Mouse (Mus musculus): Measurements from ENCODE around the gene Celf3. TPM values are rescaled to one million over a fixed set of nuclear protein-coding genes. Genes with fewer than 3 reads are reported as not detected.

The Celf3 gene
- 137 and 149 TPM in 2 replicates for polyA plus RNA-seq (2014; fragmentation: Nextera tagmentation; extraction: Ambion mirVana)

DNA sequence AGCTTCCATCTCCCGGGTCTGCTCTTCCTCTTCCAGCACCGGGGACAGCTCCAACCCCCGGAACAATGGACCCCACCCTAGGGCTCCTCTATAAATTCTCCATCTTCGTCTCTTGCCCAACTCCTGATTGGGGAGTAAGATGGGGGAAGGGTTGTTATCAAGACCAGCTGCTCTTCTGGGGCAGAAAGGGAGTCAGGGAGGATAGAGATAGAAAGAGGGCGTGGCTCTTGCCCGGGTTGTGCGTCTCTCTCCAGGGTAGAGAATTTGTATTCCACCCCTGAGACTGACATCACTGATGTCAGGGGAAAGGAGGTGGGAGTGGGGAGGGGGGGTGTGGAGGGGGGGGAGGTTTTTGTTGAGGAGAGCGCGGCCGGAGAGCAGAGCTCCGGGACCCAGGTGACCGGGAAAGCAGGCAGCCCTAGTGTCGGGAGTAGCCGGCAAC is at the start of gene Celf3:
Gene Celf3 (plus strand): TSS at position 315 of the 442 bp plus-strand sequence.
- DNase-seq (ENCODE audit: low spot score) (peak; percentile 84), ATAC-seq (replicated peaks; ENCODE audit: low FRiP score) (peak; percentile 85)
- WGBS: 0% methylated on average over 14 of the region's 14 CpGs
- Histone ChIP-seq H3K9me3 (ENCODE audit: control insufficient read depth, low read length) (no peaks in the 10 kb centered on the region), H3K36me3 (ENCODE audit: control insufficient read depth, insufficient read depth, low read length) (no peaks in the 10 kb centered on the region), H3K27me3 (ENCODE audit: control insufficient read depth, insufficient read depth, low read length) (no peaks in the 10 kb centered on the region; the same call in 1 of the 2 replicates), H3K4me1 (replicated peaks; ENCODE audit: control insufficient read depth, insufficient read depth, low read length) (peaks cover 26% of the 10 kb centered on the region), H3K27ac (ENCODE audit: low read depth, low read length) (peak within 1 kb of the TSS; percentile 82), H3K4me3 (ENCODE audit: low read depth, low read length) (peak within 1 kb of the TSS; percentile 51), H3K9ac (ENCODE audit: low read length) (peak within 1 kb of the TSS; percentile 71), H3K4me2 (ENCODE audit: low read depth, low read length, severe bottlenecking) (peak within 1 kb of the TSS; percentile 54)

- DNase-seq (ENCODE audit: low spot score): no peak
- Histone ChIP-seq H3K4me2 (ENCODE audit: low read depth, low read length, severe bottlenecking) (no peak overlapping the region), H3K9me3 (ENCODE audit: control insufficient read depth, low read length) (no peaks in the 10 kb centered on the region), H3K27me3 (ENCODE audit: control insufficient read depth, insufficient read depth, low read length) (no peaks in the 10 kb centered on the region), H3K27ac (ENCODE audit: low read depth, low read length) (no peak overlapping the region), H3K4me1 (replicated peaks; ENCODE audit: control insufficient read depth, insufficient read depth, low read length) (no peaks in the 10 kb centered on the region), H3K36me3 (ENCODE audit: control insufficient read depth, insufficient read depth, low read length) (no peaks in the 10 kb centered on the region; the same call in 1 of the 2 replicates), H3K4me3 (ENCODE audit: low read depth, low read length) (no peak overlapping the region), H3K9ac (ENCODE audit: low read length) (no peak overlapping the region)
- ATAC-seq (replicated peaks; ENCODE audit: low FRiP score): no peak
- 80% methylated on average over 2 of the region's 2 CpGs for WGBS
These were observed 47.1 kb upstream of the Celf3 start for GRCm38 (mm10) chr3:94430980-94431379.

- Histone ChIP-seq H3K27me3 (ENCODE audit: control insufficient read depth, insufficient read depth, low read length) (no peaks in the 10 kb centered on the region), H3K4me2 (ENCODE audit: low read depth, low read length, severe bottlenecking) (no peak overlapping the region), H3K36me3 (ENCODE audit: control insufficient read depth, insufficient read depth, low read length) (no peaks in the 10 kb centered on the region), H3K9me3 (ENCODE audit: control insufficient read depth, low read length) (no peaks in the 10 kb centered on the region), H3K4me3 (ENCODE audit: low read depth, low read length) (no peak overlapping the region), H3K4me1 (replicated peaks; ENCODE audit: control insufficient read depth, insufficient read depth, low read length) (no peaks in the 10 kb centered on the region), H3K9ac (ENCODE audit: low read length) (no peak overlapping the region), H3K27ac (ENCODE audit: low read depth, low read length) (no peak overlapping the region)
- DNase-seq (ENCODE audit: low spot score) (no peak), ATAC-seq (replicated peaks; ENCODE audit: low FRiP score) (no peak)
- WGBS: 92% methylated on average over 2 of the region's 2 CpGs
These were observed 43.8 kb upstream of the Celf3 start for GRCm38 (mm10) chr3:94434305-94434704.

- WGBS: 83% methylated on average over 9 of the region's 9 CpGs
- no peak overlapping the region for H3K4me3 ChIP-seq (ENCODE audit: low read depth, low read length)
- H3K4me2 ChIP-seq (ENCODE audit: low read depth, low read length, severe bottlenecking): no peak overlapping the region
- no peak overlapping the region for H3K9ac ChIP-seq (ENCODE audit: low read length)
- no peak overlapping the region for H3K27ac ChIP-seq (ENCODE audit: low read depth, low read length)
- no peak for DNase-seq (ENCODE audit: low spot score)
- H3K27me3 ChIP-seq (ENCODE audit: control insufficient read depth, insufficient read depth, low read length): no peaks in the 10 kb centered on the region
- H3K9me3 ChIP-seq (ENCODE audit: control insufficient read depth, low read length): no peaks in the 10 kb centered on the region
- no peaks in the 10 kb centered on the region for H3K4me1 ChIP-seq (replicated peaks; ENCODE audit: control insufficient read depth, insufficient read depth, low read length)
- no peaks in the 10 kb centered on the region for H3K36me3 ChIP-seq (ENCODE audit: control insufficient read depth, insufficient read depth, low read length)
- no peak for ATAC-seq (replicated peaks; ENCODE audit: low FRiP score)
These were observed 41.7 kb upstream of the Celf3 start for GRCm38 (mm10) chr3:94436420-94436819.

DNA sequence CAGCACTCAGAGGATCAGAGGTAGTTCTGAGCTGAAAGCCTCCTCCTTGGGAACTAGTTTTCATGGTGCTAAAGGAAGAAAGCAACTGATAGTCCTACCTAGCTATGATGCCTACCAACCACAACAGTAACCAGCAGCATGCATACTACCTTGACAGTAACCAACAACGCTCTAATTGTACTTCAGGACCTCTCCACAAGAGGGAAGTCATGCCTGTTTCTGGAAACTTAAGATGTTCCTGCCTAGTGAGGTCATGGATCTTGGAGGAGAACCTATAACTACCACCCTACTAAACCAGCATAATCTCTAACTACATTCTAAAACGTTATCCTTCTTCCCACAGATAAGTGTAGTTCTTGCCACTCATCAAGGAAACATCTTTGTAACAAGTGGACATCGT is 36.9 kb upstream of the Celf3 start:
- Histone ChIP-seq H3K4me1 (replicated peaks; ENCODE audit: control insufficient read depth, insufficient read depth, low read length) (0 out of 2 replicates have a peak, but pooled peaks cover 3% of the 10 kb centered on the region), H3K36me3 (ENCODE audit: control insufficient read depth, insufficient read depth, low read length) (no peaks in the 10 kb centered on the region; the same call in 1 of the 2 replicates), H3K9me3 (ENCODE audit: control insufficient read depth, low read length) (no peaks in the 10 kb centered on the region), H3K27me3 (ENCODE audit: control insufficient read depth, insufficient read depth, low read length) (no peaks in the 10 kb centered on the region), H3K9ac (ENCODE audit: low read length) (no peak overlapping the region), H3K27ac (ENCODE audit: low read depth, low read length) (no peak overlapping the region), H3K4me2 (ENCODE audit: low read depth, low read length, severe bottlenecking) (no peak overlapping the region), H3K4me3 (ENCODE audit: low read depth, low read length) (no peak overlapping the region)
- no peak for DNase-seq (ENCODE audit: low spot score)
- ATAC-seq (replicated peaks; ENCODE audit: low FRiP score): no peak
- WGBS: 42% methylated on average over 3 of the region's 3 CpGs

GRCm38 (mm10) chr3:94442951-94443596 is 35.0 kb upstream of the Celf3 start, which contains the start of gene Mrpl9:
Gene Mrpl9, plus strand, starts transcription at chr3:94443318.
- Histone ChIP-seq H3K4me1 (replicated peaks; ENCODE audit: control insufficient read depth, insufficient read depth, low read length) (0 out of 2 replicates have a peak, but pooled peaks cover 3% of the 10 kb centered on the region), H3K9me3 (ENCODE audit: control insufficient read depth, low read length) (no peaks in the 10 kb centered on the region), H3K27me3 (ENCODE audit: control insufficient read depth, insufficient read depth, low read length) (no peaks in the 10 kb centered on the region), H3K36me3 (ENCODE audit: control insufficient read depth, insufficient read depth, low read length) (peaks cover 7% of the 10 kb centered on the region), H3K4me3 (ENCODE audit: low read depth, low read length) (peak within 1 kb of the TSS; percentile 94), H3K27ac (ENCODE audit: low read depth, low read length) (0 out of 2 replicates have a peak within 1 kb of the TSS, but pooled peaks have one; percentile 50), H3K9ac (ENCODE audit: low read length) (peak within 1 kb of the TSS; percentile 90), H3K4me2 (ENCODE audit: low read depth, low read length, severe bottlenecking) (peak within 1 kb of the TSS; percentile 88)
- DNase-seq (ENCODE audit: low spot score) (peak; percentile 98), ATAC-seq (replicated peaks; ENCODE audit: low FRiP score) (peak; percentile 98)
- under 1% methylated on average over 39 of the region's 39 CpGs for WGBS

DNA sequence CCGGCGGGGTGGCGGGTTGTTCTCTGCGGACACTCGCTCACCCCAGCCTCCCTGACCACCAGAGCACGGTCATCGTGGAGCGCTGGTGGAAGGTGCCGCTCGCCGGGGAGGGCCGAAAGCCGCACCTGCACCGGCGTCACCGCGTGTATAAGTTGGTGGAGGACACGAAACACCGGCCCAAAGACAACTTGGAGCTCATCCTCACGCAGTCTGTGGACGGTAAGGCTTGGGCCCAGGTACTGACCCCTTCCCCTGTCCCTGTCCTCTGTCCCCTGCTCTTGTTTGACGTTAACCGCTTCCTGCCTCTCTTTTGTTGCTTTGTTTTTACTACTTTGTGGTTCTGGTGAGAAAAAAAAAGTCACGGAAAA is 34.5 kb upstream of the Celf3 start, which contains the start of gene Oaz3:
Gene Oaz3 (minus strand): TSS at position 319 of the 368 bp plus-strand sequence.
- Histone ChIP-seq H3K4me3 (ENCODE audit: low read depth, low read length) (peak within 1 kb of the TSS; percentile 94), H3K27me3 (ENCODE audit: control insufficient read depth, insufficient read depth, low read length) (no peaks in the 10 kb centered on the region), H3K4me1 (replicated peaks; ENCODE audit: control insufficient read depth, insufficient read depth, low read length) (0 out of 2 replicates have a peak, but pooled peaks cover 3% of the 10 kb centered on the region), H3K27ac (ENCODE audit: low read depth, low read length) (0 out of 2 replicates have a peak within 1 kb of the TSS, but pooled peaks have one; percentile 50), H3K9me3 (ENCODE audit: control insufficient read depth, low read length) (no peaks in the 10 kb centered on the region), H3K36me3 (ENCODE audit: control insufficient read depth, insufficient read depth, low read length) (peaks cover 10% of the 10 kb centered on the region), H3K4me2 (ENCODE audit: low read depth, low read length, severe bottlenecking) (peak within 1 kb of the TSS; percentile 88), H3K9ac (ENCODE audit: low read length) (peak within 1 kb of the TSS; percentile 90)
- under 1% methylated on average over 24 of the region's 24 CpGs for whole genome bisulfite sequencing
- no peak; the same call in 1 of the 2 replicates for ATAC-seq (replicated peaks; ENCODE audit: low FRiP score)
- DNase-seq (ENCODE audit: low spot score): no peak

GRCm38 (mm10) chr3:94449377-94449776 is 28.7 kb upstream of the Celf3 start:
- Histone ChIP-seq H3K4me1 (replicated peaks; ENCODE audit: control insufficient read depth, insufficient read depth, low read length) (no peaks in the 10 kb centered on the region), H3K4me3 (ENCODE audit: low read depth, low read length) (no peak overlapping the region), H3K9me3 (ENCODE audit: control insufficient read depth, low read length) (no peaks in the 10 kb centered on the region), H3K4me2 (ENCODE audit: low read depth, low read length, severe bottlenecking) (no peak overlapping the region), H3K9ac (ENCODE audit: low read length) (no peak overlapping the region), H3K27ac (ENCODE audit: low read depth, low read length) (no peak overlapping the region), H3K27me3 (ENCODE audit: control insufficient read depth, insufficient read depth, low read length) (no peaks in the 10 kb centered on the region), H3K36me3 (ENCODE audit: control insufficient read depth, insufficient read depth, low read length) (peaks cover 10% of the 10 kb centered on the region)
- ATAC-seq (replicated peaks; ENCODE audit: low FRiP score) (no peak), DNase-seq (ENCODE audit: low spot score) (no peak)
- WGBS: 93% methylated on average over 2 of the region's 2 CpGs
